Mouse (Mus musculus): ENCODE measurements around the gene Mief2.

GRCm38 (mm10) chr11:60701611-60702010, 26.6 kb upstream of the Mief2 start:
- TF ChIP-seq USF1 (IDR thresholded peaks at IDR 0.05; ENCODE audit: low read depth) (no peak), CTCF (IDR thresholded peaks at IDR 0.05; ENCODE audit: control insufficient read depth, insufficient read depth, insufficient read length) (no peak), MAX (IDR thresholded peaks at IDR 0.05) (no peak), MYOG (IDR thresholded peaks at IDR 0.05; ENCODE audit: control insufficient read depth, extremely low read depth, insufficient read length) (no peak), CEBPB (IDR thresholded peaks at IDR 0.05; ENCODE audit: low read depth) (no peak), FOSL1 (IDR thresholded peaks at IDR 0.05; ENCODE audit: insufficient read depth, low read length, poor library complexity, severe bottlenecking) (no peak), MYOD1 (IDR thresholded peaks at IDR 0.05; ENCODE audit: control insufficient read depth, insufficient read length, low read depth) (no peak)
